Mouse (Mus musculus) stomach, postnatal 0 days (tissue): ENCODE measurements at regions not wholly inside any gene's neighbourhood (a gene's known extent, or its start where the extent isn't known, plus 50 kb on each side); places are given as distances from the start of the nearest gene placed in this dataset.

Experiments
- CTCF ChIP-seq: IDR thresholded peaks from 2 replicates; pipeline ENCODE4 v1.5.1; 2016; ENCODE audit warnings: antibody characterized with exemption, low read depth, mild to moderate bottlenecking, moderate library complexity
- EP300 ChIP-seq: optimal IDR thresholded peaks from 2 replicates; pipeline ENCODE3; 2016; ENCODE audit warnings: antibody characterized with exemption

GRCm38 (mm10) chr14:118363391-118363821, 96.6 kb downstream of the Gm9376 start:
- TF ChIP-seq CTCF (no peak), EP300 (no peak)
